Mouse (Mus musculus): Measurements from ENCODE around the gene Lingo3. TPM values are rescaled to one million over a fixed set of nuclear protein-coding genes. Genes with fewer than 3 reads are reported as not detected.

Lingo3 gene
- polyA plus RNA-seq, 1 experiment from 2014 or later: 6.2 TPM

- peak overlapping the region; percentile 92 for H3K4me2 ChIP-seq (ENCODE audit: low read length)
- H3K27me3 ChIP-seq (ENCODE audit: control insufficient read depth, insufficient read depth, low read length): no peaks in the 10 kb centered on the region
- peaks cover 10% of the 10 kb centered on the region for H3K4me1 ChIP-seq (ENCODE audit: control insufficient read depth, insufficient read depth, low read length)
- H3K36me3 ChIP-seq (ENCODE audit: control insufficient read depth, insufficient read depth, low read length): peaks cover 24% of the 10 kb centered on the region
- no peak for ATAC-seq (ENCODE audit: low FRiP score, low TSS enrichment)
- peak overlapping the region; percentile 84; the same call in 1 of the 2 replicates for H3K9ac ChIP-seq (replicated peaks; ENCODE audit: low read length)
- peak overlapping the region; percentile 74 for H3K4me3 ChIP-seq (replicated peaks; ENCODE audit: low read depth, low read length)
- WGBS: 80% methylated on average over 10 of the region's 10 CpGs
- H3K27ac ChIP-seq (replicated peaks; ENCODE audit: low read depth, low read length): no peak overlapping the region
- H3K9me3 ChIP-seq (ENCODE audit: control insufficient read depth, low read length): no peaks in the 10 kb centered on the region
- DNase-seq: no peak
These were observed 15.9 kb downstream of the Lingo3 start for GRCm38 (mm10) chr10:80827870-80828420.

GRCm38 (mm10) chr10:80827063-80827869, 16.6 kb downstream of the Lingo3 start:
- DNase-seq (no peak), ATAC-seq (ENCODE audit: low FRiP score, low TSS enrichment) (no peak)
- no peaks in the 10 kb centered on the region for H3K9me3 ChIP-seq (ENCODE audit: control insufficient read depth, low read length)
- H3K4me1 ChIP-seq (ENCODE audit: control insufficient read depth, insufficient read depth, low read length): peaks cover 10% of the 10 kb centered on the region
- H3K4me2 ChIP-seq (ENCODE audit: low read length): peak overlapping the region; percentile 92
- H3K4me3 ChIP-seq (replicated peaks; ENCODE audit: low read depth, low read length): peak overlapping the region; percentile 74
- no peaks in the 10 kb centered on the region for H3K27me3 ChIP-seq (ENCODE audit: control insufficient read depth, insufficient read depth, low read length)
- peaks cover 24% of the 10 kb centered on the region for H3K36me3 ChIP-seq (ENCODE audit: control insufficient read depth, insufficient read depth, low read length)
- WGBS: 7% methylated on average over 29 of the region's 29 CpGs
- peak overlapping the region; percentile 84 for H3K9ac ChIP-seq (replicated peaks; ENCODE audit: low read length)
- H3K27ac ChIP-seq (replicated peaks; ENCODE audit: low read depth, low read length): peak overlapping the region; percentile 92

DNA sequence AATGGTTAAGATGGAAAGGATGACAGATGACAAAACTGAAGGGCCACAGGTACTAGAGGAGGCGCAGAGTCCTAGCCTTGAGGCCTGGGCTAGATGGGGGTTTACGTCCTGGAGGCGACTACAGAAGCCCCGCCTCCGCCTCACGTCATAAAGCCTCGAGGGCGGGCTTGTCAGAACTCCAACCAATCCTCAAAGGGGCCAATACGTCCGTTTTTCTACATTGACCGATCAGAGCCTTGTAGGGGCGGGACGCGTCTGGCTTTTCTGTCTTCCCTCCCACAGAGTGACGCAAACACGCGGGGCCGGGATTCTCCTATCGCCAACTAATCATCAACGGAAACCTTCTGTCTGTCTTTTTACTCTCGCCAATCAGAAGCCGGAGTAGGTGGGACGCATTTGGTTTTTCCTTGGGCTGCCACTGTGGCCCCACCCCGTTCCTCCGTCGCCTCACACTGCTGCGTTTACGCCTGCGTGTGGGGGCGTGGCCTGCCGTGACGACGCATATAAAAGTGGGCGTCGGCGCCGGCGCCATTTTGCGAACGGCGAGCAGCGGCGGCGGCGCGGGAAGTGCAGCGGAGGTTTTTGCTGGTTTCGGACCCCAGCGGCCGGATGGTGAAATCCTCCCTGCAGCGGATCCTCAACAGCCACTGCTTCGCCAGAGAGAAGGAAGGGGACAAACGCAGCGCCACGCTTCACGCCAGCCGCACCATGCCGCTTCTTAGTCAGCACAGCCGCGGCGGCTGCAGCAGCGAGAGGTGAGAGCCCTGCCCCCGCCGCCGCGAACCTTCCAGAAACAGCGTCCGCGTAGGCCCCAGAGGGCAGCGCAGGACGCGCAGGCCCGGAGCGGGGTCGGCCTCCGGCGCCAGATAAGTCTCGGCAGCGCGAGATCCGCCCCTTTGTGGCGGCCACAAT, 17.4 kb downstream of the Lingo3 start, which contains the start of gene Oaz1:
TSS of gene Oaz1 (plus strand) at position 506 of the 912 bp plus-strand sequence.
- Histone ChIP-seq H3K27ac (replicated peaks; ENCODE audit: low read depth, low read length) (peak within 1 kb of the TSS; percentile 92), H3K9ac (replicated peaks; ENCODE audit: low read length) (peak within 1 kb of the TSS; percentile 84), H3K4me3 (replicated peaks; ENCODE audit: low read depth, low read length) (peak within 1 kb of the TSS; percentile 74), H3K9me3 (ENCODE audit: control insufficient read depth, low read length) (no peaks in the 10 kb centered on the region), H3K4me1 (ENCODE audit: control insufficient read depth, insufficient read depth, low read length) (peaks cover 10% of the 10 kb centered on the region), H3K27me3 (ENCODE audit: control insufficient read depth, insufficient read depth, low read length) (no peaks in the 10 kb centered on the region), H3K4me2 (ENCODE audit: low read length) (peak within 1 kb of the TSS; percentile 92), H3K36me3 (ENCODE audit: control insufficient read depth, insufficient read depth, low read length) (peaks cover 20% of the 10 kb centered on the region)
- DNase-seq (peak; percentile 99), ATAC-seq (ENCODE audit: low FRiP score, low TSS enrichment) (peak; percentile 97)
- under 1% methylated on average over 74 of the region's 82 CpGs for WGBS

GRCm38 (mm10) chr10:80824827-80825226, 19.0 kb downstream of the Lingo3 start:
- DNase-seq: no peak

DNA sequence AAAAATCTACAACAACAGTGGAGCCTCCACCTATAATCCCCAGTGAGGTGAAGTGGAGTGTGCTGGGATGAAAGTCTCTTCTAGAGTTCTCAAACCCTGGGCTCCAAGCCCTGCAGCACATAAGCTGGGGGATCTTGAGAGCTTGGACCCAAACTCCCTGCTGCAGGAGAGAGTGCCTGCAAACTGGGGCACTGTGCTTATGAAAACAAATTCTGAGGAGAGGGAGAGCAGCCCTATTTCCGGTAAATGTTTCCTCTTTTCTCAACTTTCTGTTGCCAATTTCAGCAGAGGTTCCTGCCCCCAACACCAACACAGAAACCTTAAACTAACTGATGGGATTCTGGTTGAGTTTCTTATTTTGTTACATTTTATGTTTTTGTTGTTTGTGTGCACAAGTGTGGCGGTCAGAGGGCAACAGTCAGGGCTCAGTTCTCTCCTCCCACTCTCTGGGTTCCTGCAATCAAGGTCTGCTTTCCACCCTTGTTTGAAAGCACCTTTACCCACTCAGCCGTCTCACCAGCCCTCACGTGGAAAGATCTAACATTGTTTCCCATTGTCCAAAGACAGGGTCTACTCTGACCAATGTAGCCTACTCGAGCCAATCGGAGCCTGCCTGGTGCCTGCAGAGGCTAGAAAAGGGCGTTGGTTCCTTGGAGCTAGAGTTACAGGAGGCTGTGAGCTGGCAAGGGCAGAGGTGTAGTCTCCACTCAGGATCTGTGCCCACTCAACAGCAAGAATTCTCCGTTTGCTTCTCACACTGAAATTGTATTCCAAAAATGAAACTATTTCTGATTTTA, 19.8 kb downstream of the Lingo3 start:
- peaks cover 10% of the 10 kb centered on the region for H3K4me1 ChIP-seq (ENCODE audit: control insufficient read depth, insufficient read depth, low read length)
- H3K9me3 ChIP-seq (ENCODE audit: control insufficient read depth, low read length): no peaks in the 10 kb centered on the region
- WGBS: 71% methylated on average over 8 of the region's 8 CpGs
- no peak overlapping the region for H3K4me3 ChIP-seq (replicated peaks; ENCODE audit: low read depth, low read length)
- H3K36me3 ChIP-seq (ENCODE audit: control insufficient read depth, insufficient read depth, low read length): peaks cover under 1% of the 10 kb centered on the region; the same call in 1 of the 2 replicates
- H3K9ac ChIP-seq (replicated peaks; ENCODE audit: low read length): no peak overlapping the region
- no peak overlapping the region for H3K4me2 ChIP-seq (ENCODE audit: low read length)
- ATAC-seq (ENCODE audit: low FRiP score, low TSS enrichment): no peak
- H3K27ac ChIP-seq (replicated peaks; ENCODE audit: low read depth, low read length): no peak overlapping the region
- DNase-seq: no peak
- H3K27me3 ChIP-seq (ENCODE audit: control insufficient read depth, insufficient read depth, low read length): no peaks in the 10 kb centered on the region

More at GRCm38 (mm10) chr10:80824827-80825226, 19.0 kb downstream of the Lingo3 start:
- no peak overlapping the region for H3K4me3 ChIP-seq (replicated peaks; ENCODE audit: low read depth, low read length)
- no peaks in the 10 kb centered on the region for H3K27me3 ChIP-seq (ENCODE audit: control insufficient read depth, insufficient read depth, low read length)
- H3K9ac ChIP-seq (replicated peaks; ENCODE audit: low read length): no peak overlapping the region
- H3K9me3 ChIP-seq (ENCODE audit: control insufficient read depth, low read length): no peaks in the 10 kb centered on the region
- peaks cover 10% of the 10 kb centered on the region for H3K4me1 ChIP-seq (ENCODE audit: control insufficient read depth, insufficient read depth, low read length)
- H3K4me2 ChIP-seq (ENCODE audit: low read length): no peak overlapping the region
- ATAC-seq (ENCODE audit: low FRiP score, low TSS enrichment): no peak
- no peak overlapping the region for H3K27ac ChIP-seq (replicated peaks; ENCODE audit: low read depth, low read length)
- peaks cover 9% of the 10 kb centered on the region for H3K36me3 ChIP-seq (ENCODE audit: control insufficient read depth, insufficient read depth, low read length)
- 82% methylated on average over 2 of the region's 2 CpGs for WGBS

- Histone ChIP-seq H3K4me3 (replicated peaks; ENCODE audit: low read depth, low read length) (no peak overlapping the region), H3K4me1 (ENCODE audit: control insufficient read depth, insufficient read depth, low read length) (peaks cover 10% of the 10 kb centered on the region), H3K9ac (replicated peaks; ENCODE audit: low read length) (no peak overlapping the region), H3K27me3 (ENCODE audit: control insufficient read depth, insufficient read depth, low read length) (no peaks in the 10 kb centered on the region), H3K27ac (replicated peaks; ENCODE audit: low read depth, low read length) (no peak overlapping the region), H3K4me2 (ENCODE audit: low read length) (no peak overlapping the region), H3K9me3 (ENCODE audit: control insufficient read depth, low read length) (no peaks in the 10 kb centered on the region), H3K36me3 (ENCODE audit: control insufficient read depth, insufficient read depth, low read length) (no peaks in the 10 kb centered on the region)
- DNase-seq (no peak), ATAC-seq (ENCODE audit: low FRiP score, low TSS enrichment) (no peak)
- 85% methylated on average over 1 of the region's 1 CpGs for WGBS
These were observed 20.5 kb downstream of the Lingo3 start for GRCm38 (mm10) chr10:80823316-80823715.

DNA sequence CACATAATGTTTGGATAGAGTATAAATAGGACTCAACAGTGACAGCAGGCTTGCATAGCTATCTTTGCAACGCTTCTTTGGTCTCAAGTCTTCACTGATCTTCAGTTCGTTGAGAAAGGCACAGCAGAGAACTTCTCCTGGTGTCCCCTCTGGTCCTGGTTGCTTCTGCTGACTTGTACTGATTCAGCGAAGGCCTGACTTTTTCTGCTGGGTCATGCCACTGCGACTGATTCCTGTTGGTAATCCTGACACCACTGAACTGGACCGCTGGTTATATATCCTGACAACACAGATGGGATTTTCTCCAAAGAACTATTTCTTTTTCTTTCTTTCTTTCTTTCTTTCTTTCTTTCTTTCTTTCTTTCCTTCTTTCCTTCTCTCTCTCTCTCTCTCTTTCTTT, 21.3 kb downstream of the Lingo3 start:
- DNase-seq: no peak
- 92% methylated on average over 5 of the region's 5 CpGs for WGBS

DNA sequence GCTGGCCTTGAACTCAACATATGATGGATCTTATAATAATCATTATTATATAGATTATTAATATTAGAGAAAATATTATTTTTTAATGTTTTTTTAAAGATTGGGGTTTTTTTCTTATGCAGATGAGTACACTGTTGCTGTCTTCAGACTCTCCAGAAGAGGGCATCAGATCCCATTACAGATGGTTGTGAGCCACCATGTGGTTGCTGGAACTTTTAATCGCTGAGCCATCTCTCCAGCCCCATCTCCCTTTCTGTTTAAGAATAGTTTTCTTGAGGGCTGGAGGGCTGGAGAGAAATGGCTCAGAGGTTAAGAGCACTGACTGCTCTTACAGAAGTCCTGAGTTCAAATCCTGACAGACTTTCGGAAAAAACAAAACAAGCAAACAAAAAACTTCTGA, 21.8 kb downstream of the Lingo3 start:
- Histone ChIP-seq H3K9ac (replicated peaks; ENCODE audit: low read length) (no peak overlapping the region), H3K4me1 (ENCODE audit: control insufficient read depth, insufficient read depth, low read length) (no peaks in the 10 kb centered on the region), H3K4me3 (replicated peaks; ENCODE audit: low read depth, low read length) (no peak overlapping the region), H3K4me2 (ENCODE audit: low read length) (no peak overlapping the region), H3K27me3 (ENCODE audit: control insufficient read depth, insufficient read depth, low read length) (no peaks in the 10 kb centered on the region), H3K36me3 (ENCODE audit: control insufficient read depth, insufficient read depth, low read length) (no peaks in the 10 kb centered on the region), H3K27ac (replicated peaks; ENCODE audit: low read depth, low read length) (no peak overlapping the region), H3K9me3 (ENCODE audit: control insufficient read depth, low read length) (no peaks in the 10 kb centered on the region)
- WGBS: 39% methylated on average over 2 of the region's 2 CpGs
- no peak for ATAC-seq (ENCODE audit: low FRiP score, low TSS enrichment)
- DNase-seq: peak; percentile 47

More for the DNA sequence above, 21.3 kb downstream of the Lingo3 start:
- H3K9me3 ChIP-seq (ENCODE audit: control insufficient read depth, low read length): no peaks in the 10 kb centered on the region
- no peaks in the 10 kb centered on the region for H3K36me3 ChIP-seq (ENCODE audit: control insufficient read depth, insufficient read depth, low read length)
- no peak overlapping the region for H3K27ac ChIP-seq (replicated peaks; ENCODE audit: low read depth, low read length)
- H3K4me2 ChIP-seq (ENCODE audit: low read length): no peak overlapping the region
- H3K27me3 ChIP-seq (ENCODE audit: control insufficient read depth, insufficient read depth, low read length): no peaks in the 10 kb centered on the region
- peaks cover 3% of the 10 kb centered on the region for H3K4me1 ChIP-seq (ENCODE audit: control insufficient read depth, insufficient read depth, low read length)
- ATAC-seq (ENCODE audit: low FRiP score, low TSS enrichment): no peak
- no peak overlapping the region for H3K4me3 ChIP-seq (replicated peaks; ENCODE audit: low read depth, low read length)
- H3K9ac ChIP-seq (replicated peaks; ENCODE audit: low read length): no peak overlapping the region

Data from midbrain, embryonic 14.5 days (tissue).